Mouse (Mus musculus): Measurements from ENCODE around the gene Pde1a.

The Pde1a gene

GRCm38 (mm10) chr2:80038642-80039445, 90.4 kb downstream of the Pde1a start:
- DNase-seq: peak; percentile 56

- no peak for DNase-seq
Measured at GRCm38 (mm10) chr2:80037971-80038370, 91.3 kb downstream of the Pde1a start.

- peak; percentile 15 for DNase-seq
Measured at GRCm38 (mm10) chr2:80029051-80029450, 100.2 kb downstream of the Pde1a start.

GRCm38 (mm10) chr2:80026053-80026452, 103.2 kb downstream of the Pde1a start:
- DNase-seq: no peak

GRCm38 (mm10) chr2:80025597-80025996, 103.7 kb downstream of the Pde1a start:
- DNase-seq: no peak

- DNase-seq: no peak
Measured at GRCm38 (mm10) chr2:80025038-80025437, 104.2 kb downstream of the Pde1a start.

- DNase-seq: no peak
Measured at GRCm38 (mm10) chr2:80014161-80014560, 115.1 kb downstream of the Pde1a start.

GRCm38 (mm10) chr2:80013060-80013459, 116.2 kb downstream of the Pde1a start:
- peak; percentile 46 for DNase-seq

GRCm38 (mm10) chr2:79999168-79999567, 130.1 kb downstream of the Pde1a start:
- no peak for DNase-seq

GRCm38 (mm10) chr2:79998460-79998859, 130.8 kb downstream of the Pde1a start:
- no peak for DNase-seq

GRCm38 (mm10) chr2:79991642-79992041, 137.6 kb downstream of the Pde1a start:
- peak; percentile 20 for DNase-seq

- no peak for DNase-seq
Measured at GRCm38 (mm10) chr2:79983778-79984177, 145.5 kb downstream of the Pde1a start.

GRCm38 (mm10) chr2:79983222-79983632, 146.0 kb downstream of the Pde1a start:
- DNase-seq: peak; percentile 51

GRCm38 (mm10) chr2:79981781-79982180, 147.5 kb downstream of the Pde1a start:
- peak; percentile 30 for DNase-seq

- no peak for DNase-seq
Measured at GRCm38 (mm10) chr2:79978992-79979391, 150.3 kb downstream of the Pde1a start.

GRCm38 (mm10) chr2:79977259-79977658, 152.0 kb downstream of the Pde1a start:
- no peak for DNase-seq

GRCm38 (mm10) chr2:79975947-79976346, 153.3 kb downstream of the Pde1a start:
- no peak for DNase-seq

- no peak for DNase-seq
Measured at GRCm38 (mm10) chr2:79972271-79972670, 157.0 kb downstream of the Pde1a start.

- no peak for DNase-seq
Measured at GRCm38 (mm10) chr2:79969594-79969993, 159.7 kb downstream of the Pde1a start.

- no peak for DNase-seq
Measured at GRCm38 (mm10) chr2:79966681-79967506, 162.4 kb downstream of the Pde1a start.

- no peak for DNase-seq
Measured at GRCm38 (mm10) chr2:79966086-79966485, 163.2 kb downstream of the Pde1a start.

GRCm38 (mm10) chr2:79964964-79965363, 164.3 kb downstream of the Pde1a start:
- DNase-seq: no peak

GRCm38 (mm10) chr2:79961421-79961820, 167.8 kb downstream of the Pde1a start:
- DNase-seq: peak; percentile 12

Measured in kidney, postnatal 10 days (tissue).